Mouse (Mus musculus) retina, postnatal 7 days (tissue): ENCODE results near the gene Podn.

Experiments
- DNase-seq: peaks from one replicate; pipeline ENCODE4 v3.0.0-alpha.2; 2012; ENCODE audit warnings: low read depth, low spot score

Podn gene

DNA sequence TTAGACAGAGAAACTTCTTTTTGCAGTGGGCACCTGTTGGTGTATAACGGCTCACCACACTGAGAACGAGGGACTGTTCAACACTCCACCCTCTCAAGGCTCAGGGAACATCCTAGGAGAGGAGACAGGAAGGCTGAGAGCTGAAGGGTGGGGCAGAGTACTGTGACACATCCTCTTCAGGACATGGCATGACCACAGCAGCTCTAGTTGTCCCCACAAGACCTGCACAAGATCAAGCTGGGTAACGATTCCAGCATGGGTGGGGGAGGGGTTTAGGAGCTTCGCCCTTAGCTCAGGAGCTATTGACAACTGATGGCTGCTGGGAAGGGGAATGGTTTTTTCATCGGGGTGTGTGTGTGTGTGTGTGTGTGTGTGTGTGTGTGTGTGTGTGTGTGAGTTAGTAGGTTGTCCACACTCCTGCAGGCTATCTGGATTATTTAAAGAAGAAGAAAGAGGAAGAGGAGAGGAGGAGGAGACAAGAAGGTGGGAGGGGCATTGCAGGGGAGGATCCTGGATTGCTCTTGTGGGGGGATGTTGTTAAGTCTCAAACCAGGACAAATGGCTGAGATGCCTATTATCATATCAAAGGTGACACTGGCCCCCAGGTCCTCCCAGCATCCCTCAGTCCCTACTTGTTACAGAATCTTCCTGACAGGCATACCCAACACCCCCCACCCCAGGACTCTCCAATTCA, 129.7 kb downstream of the Podn start:
- no peak for DNase-seq
